Mouse (Mus musculus): ENCODE results near the gene Cyp17a1. TPM values are rescaled to one million over a fixed set of nuclear protein-coding genes. Genes with fewer than 3 reads are reported as not detected.

Gene Cyp17a1
- polyA plus RNA-seq, 1 experiment, result not detected

GRCm38 (mm10) chr19:46639053-46639452 lies 33.9 kb downstream of the Cyp17a1 start:
- no peak for TF ChIP-seq GATA1 (IDR thresholded peaks at IDR 0.05; ENCODE audit: low read length)

GRCm38 (mm10) chr19:46637598-46637997 lies 35.4 kb downstream of the Cyp17a1 start:
- no peak for TF ChIP-seq GATA1 (IDR thresholded peaks at IDR 0.05; ENCODE audit: low read length)

- TF ChIP-seq GATA1 (IDR thresholded peaks at IDR 0.05; ENCODE audit: low read length), result no peak
These were observed 37.2 kb downstream of the Cyp17a1 start for GRCm38 (mm10) chr19:46635766-46636165.

- TF ChIP-seq GATA1 (IDR thresholded peaks at IDR 0.05; ENCODE audit: low read length), result no peak
These were observed 41.3 kb downstream of the Cyp17a1 start for GRCm38 (mm10) chr19:46631637-46632036.

- TF ChIP-seq GATA1 (IDR thresholded peaks at IDR 0.05; ENCODE audit: low read length), result no peak
These were observed 43.2 kb downstream of the Cyp17a1 start for GRCm38 (mm10) chr19:46629807-46630206.

GRCm38 (mm10) chr19:46628403-46628802 lies 44.6 kb downstream of the Cyp17a1 start:
- TF ChIP-seq GATA1 (IDR thresholded peaks at IDR 0.05; ENCODE audit: low read length), result no peak

- no peak for TF ChIP-seq GATA1 (IDR thresholded peaks at IDR 0.05; ENCODE audit: low read length)
These were observed 47.5 kb downstream of the Cyp17a1 start for GRCm38 (mm10) chr19:46625519-46625918.

GRCm38 (mm10) chr19:46625015-46625414 lies 48.0 kb downstream of the Cyp17a1 start:
- TF ChIP-seq GATA1 (IDR thresholded peaks at IDR 0.05; ENCODE audit: low read length), result no peak

GRCm38 (mm10) chr19:46623790-46624772 lies 48.9 kb downstream of the Cyp17a1 start:
- TF ChIP-seq GATA1 (IDR thresholded peaks at IDR 0.05; ENCODE audit: low read length), result no peak

GRCm38 (mm10) chr19:46623194-46623667 lies 49.7 kb downstream of the Cyp17a1 start:
- no peak for TF ChIP-seq GATA1 (IDR thresholded peaks at IDR 0.05; ENCODE audit: low read length)

GRCm38 (mm10) chr19:46622659-46623193 lies 50.2 kb downstream of the Cyp17a1 start:
- TF ChIP-seq GATA1 (IDR thresholded peaks at IDR 0.05; ENCODE audit: low read length), result no peak

GRCm38 (mm10) chr19:46621236-46622183 lies 51.5 kb downstream of the Cyp17a1 start:
- TF ChIP-seq GATA1 (IDR thresholded peaks at IDR 0.05; ENCODE audit: low read length), result no peak

GRCm38 (mm10) chr19:46620016-46620808 lies 52.8 kb downstream of the Cyp17a1 start:
- no peak for TF ChIP-seq GATA1 (IDR thresholded peaks at IDR 0.05; ENCODE audit: low read length)

- TF ChIP-seq GATA1 (IDR thresholded peaks at IDR 0.05; ENCODE audit: low read length), result no peak
These were observed 53.5 kb downstream of the Cyp17a1 start for GRCm38 (mm10) chr19:46619518-46619917.

- no peak for TF ChIP-seq GATA1 (IDR thresholded peaks at IDR 0.05; ENCODE audit: low read length)
These were observed 54.0 kb downstream of the Cyp17a1 start for GRCm38 (mm10) chr19:46619001-46619400.
